Mouse (Mus musculus): ENCODE results near the gene Kmt5a.

DNA sequence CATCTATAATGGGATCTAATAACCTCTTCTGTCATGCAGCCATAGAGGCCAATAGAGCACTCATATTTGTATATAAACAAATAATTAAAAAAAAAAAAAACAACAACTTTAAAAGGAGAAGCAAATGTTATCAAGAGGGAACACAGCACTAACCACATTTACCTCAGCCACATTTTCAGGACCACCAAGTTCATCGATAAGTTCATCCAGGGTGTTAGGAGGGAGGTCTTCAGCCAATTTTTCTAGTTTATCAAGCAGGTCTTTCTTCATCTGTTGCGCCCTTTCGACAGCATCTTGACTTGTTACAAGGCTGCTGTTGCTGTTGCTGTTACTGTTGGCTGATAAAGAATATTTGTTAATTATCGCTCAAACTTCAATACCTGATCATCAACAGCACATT is 47.3 kb upstream of the Kmt5a start:
- TF ChIP-seq CTCF (IDR thresholded peaks at IDR 0.05; ENCODE audit: insufficient read depth, low read length) (no peak), POLR2A (IDR thresholded peaks at IDR 0.05; ENCODE audit: borderline replicate concordance, extremely low read depth, low read depth, low read length) (no peak)

Measured in lung, adult 2 months (tissue).